Mouse (Mus musculus) heart, embryonic 10.5 days (tissue): ENCODE data around the gene Lrsam1. TPM values are rescaled to one million over a fixed set of nuclear protein-coding genes. Genes with fewer than 3 reads are reported as not detected.

Experiments
- DNase-seq: peaks from one replicate; pipeline ENCODE4 v3.0.0-alpha.2; 2017; ENCODE audit warnings: low spot score
- H3K27ac ChIP-seq: fragments of 300-500 bp; sonication (generic); 2 replicates; pipeline ENCODE4 v1.5.1; 2016; ENCODE audit warnings: mild to moderate bottlenecking
- H3K27me3 ChIP-seq: fragments of 300-500 bp; sonication (generic); 2 replicates; pipeline ENCODE4 v1.6.1; 2016; ENCODE audit warnings: mild to moderate bottlenecking; ENCODE audit not compliant: poor library complexity, insufficient read depth, severe bottlenecking
- H3K36me3 ChIP-seq: fragments of 300-500 bp; sonication (generic); 2 replicates; pipeline ENCODE4 v1.6.1; 2016; ENCODE audit warnings: mild to moderate bottlenecking, moderate library complexity
- H3K4me1 ChIP-seq: fragments of 300-500 bp; sonication (generic); 2 replicates; pipeline ENCODE4 v1.6.1; 2016; ENCODE audit warnings: mild to moderate bottlenecking
- H3K4me3 ChIP-seq: fragments of 300-500 bp; sonication (generic); 2 replicates; pipeline ENCODE4 v1.5.1; 2016; ENCODE audit warnings: mild to moderate bottlenecking, moderate library complexity
- H3K9me3 ChIP-seq: fragments of 300-500 bp; sonication (generic); 2 replicates; pipeline ENCODE4 v1.6.1; 2016; ENCODE audit warnings: mild to moderate bottlenecking, moderate library complexity
- WGBS: fragments of 180-500 bp; shearing (Covaris S2); methylation state at CpG from one replicate; pipeline ENCODE4 v1.1.7; 2016; 5-methylcytosine and 5-hydroxymethylcytosine counted together
- polyA plus RNA-seq: library from polyadenylated mRNA; unstranded; fragments of >200 nt; fragmentation: Nextera tagmentation; extraction: Ambion mirVana; gene quantifications from 2 replicates; pipeline ENCODE4 v1.2.1, GENCODE M21; 2016

Gene Lrsam1
- polyA plus RNA-seq, 1 experiment from 2014 or later: 7.6 TPM

GRCm38 (mm10) chr2:32877761-32878393 lies 83.5 kb downstream of the Lrsam1 start:
- no peaks in the 10 kb centered on the region for H3K27me3 ChIP-seq
- DNase-seq: no peak
- WGBS: 24% methylated on average over 6 of the region's 6 CpGs
- peaks cover 94% of the 10 kb centered on the region for H3K4me1 ChIP-seq
- peak overlapping the region; percentile 97 for H3K27ac ChIP-seq
- H3K4me3 ChIP-seq: peak overlapping the region; percentile 87
- H3K36me3 ChIP-seq: no peaks in the 10 kb centered on the region; the same call in 1 of the 2 replicates
- no peaks in the 10 kb centered on the region for H3K9me3 ChIP-seq

GRCm38 (mm10) chr2:32877303-32877702 lies 84.1 kb downstream of the Lrsam1 start:
- Histone ChIP-seq H3K9me3 (no peaks in the 10 kb centered on the region), H3K27me3 (no peaks in the 10 kb centered on the region), H3K4me3 (peak overlapping the region; percentile 87), H3K36me3 (no peaks in the 10 kb centered on the region; the same call in 1 of the 2 replicates), H3K4me1 (peaks cover 88% of the 10 kb centered on the region), H3K27ac (peak overlapping the region; percentile 97)
- no peak for DNase-seq
- WGBS: 17% methylated on average over 5 of the region's 5 CpGs

GRCm38 (mm10) chr2:32876490-32877302 lies 84.7 kb downstream of the Lrsam1 start:
- H3K4me1 ChIP-seq: peaks cover 82% of the 10 kb centered on the region
- no peaks in the 10 kb centered on the region for H3K27me3 ChIP-seq
- peak overlapping the region; percentile 97 for H3K27ac ChIP-seq
- no peaks in the 10 kb centered on the region for H3K9me3 ChIP-seq
- WGBS: 2% methylated on average over 20 of the region's 20 CpGs
- H3K36me3 ChIP-seq: no peaks in the 10 kb centered on the region; the same call in 1 of the 2 replicates
- no peak for DNase-seq
- peak overlapping the region; percentile 87 for H3K4me3 ChIP-seq

GRCm38 (mm10) chr2:32875675-32876489 lies 85.5 kb downstream of the Lrsam1 start, which contains the start of gene Fam129b:
TSS of gene Fam129b (plus strand) at chr2:32876114.
- H3K4me1 ChIP-seq: peaks cover 76% of the 10 kb centered on the region
- no peaks in the 10 kb centered on the region; the same call in 1 of the 2 replicates for H3K36me3 ChIP-seq
- no peaks in the 10 kb centered on the region for H3K27me3 ChIP-seq
- DNase-seq: peak; percentile 96
- H3K27ac ChIP-seq: peak within 1 kb of the TSS; percentile 97
- peak within 1 kb of the TSS; percentile 87 for H3K4me3 ChIP-seq
- H3K9me3 ChIP-seq: no peaks in the 10 kb centered on the region
- WGBS: under 1% methylated on average over 62 of the region's 68 CpGs

Other genes with a start within 250 kb of the Lrsam1 start
- gene Cdk9, start 248.5 kb downstream of the Lrsam1 start, polyA plus RNA-seq: 89.1 and 115 TPM in 2 replicates
- gene Sh2d3c, start 240.6 kb downstream of the Lrsam1 start, polyA plus RNA-seq: 34.8 and 35.4 TPM in 2 replicates
- 0.28 TPM in 1 of 2 replicates, not detected in the other for gene 6330409D20Rik, start 220.6 kb downstream of the Lrsam1 start, polyA plus RNA-seq
- gene Tor2a, start 204.4 kb downstream of the Lrsam1 start, polyA plus RNA-seq: 46.2 and 57.2 TPM in 2 replicates
- 0.29 and 0.52 TPM in 2 replicates for gene Ttc16, start 186.0 kb downstream of the Lrsam1 start, polyA plus RNA-seq
- 5.1 and 5.6 TPM in 2 replicates for gene Ptrh1, start 185.8 kb downstream of the Lrsam1 start, polyA plus RNA-seq
- 0.78 and 1.2 TPM in 2 replicates for gene Cfap157, start 177.2 kb downstream of the Lrsam1 start, polyA plus RNA-seq
- 19.1 and 21.6 TPM in 2 replicates for gene Stxbp1, start 114.4 kb downstream of the Lrsam1 start, polyA plus RNA-seq
- gene Fam129b, start 85.5 kb downstream of the Lrsam1 start, polyA plus RNA-seq: 47.1 and 55.5 TPM in 2 replicates
- gene Rpl12, start 55 bp downstream of the Lrsam1 start, polyA plus RNA-seq: 121 and 170 TPM in 2 replicates
- 20.8 and 23.4 TPM in 2 replicates for gene Slc2a8, start 20.5 kb upstream of the Lrsam1 start, polyA plus RNA-seq
- gene Garnl3, start 170.0 kb upstream of the Lrsam1 start, polyA plus RNA-seq: 10.5 and 13.3 TPM in 2 replicates